Mouse (Mus musculus) heart, postnatal 0 days (tissue): ENCODE data around the gene Eps8.

ENCODE experiments used
- CTCF ChIP-seq: IDR thresholded peaks from 2 replicates; pipeline ENCODE4 v1.5.1; 2016; ENCODE audit warnings: antibody characterized with exemption, control low read depth, low read depth
- EP300 ChIP-seq: IDR thresholded peaks from 2 replicates; pipeline ENCODE4 v1.6.1; 2016; ENCODE audit warnings: antibody characterized with exemption, low read depth

GRCm38 (mm10) chr6:137557159-137557558 lies 97.5 kb downstream of the Eps8 start:
- TF ChIP-seq CTCF (no peak), EP300 (no peak)
